Mouse (Mus musculus) small intestine, adult 2 months (tissue): Measurements from ENCODE around the gene Tgif2.

Experiments
- CTCF ChIP-seq: fragments of 200-500 bp; IDR thresholded peaks from 2 replicates; pipeline ENCODE4 v1.5.1; 2012; ENCODE audit warnings: low read depth, mild to moderate bottlenecking, control low read depth, inconsistent platforms, low read length, moderate library complexity, mixed read lengths; ENCODE audit not compliant: insufficient replicate concordance, insufficient read length; ENCODE audit errors: extremely low read depth
- POLR2A ChIP-seq: fragments of 200-500 bp; IDR thresholded peaks from 2 replicates; pipeline ENCODE4 v1.6.1; 2012; ENCODE audit warnings: low read depth, mild to moderate bottlenecking, control low read depth, inconsistent platforms, low read length, moderate library complexity

DNA sequence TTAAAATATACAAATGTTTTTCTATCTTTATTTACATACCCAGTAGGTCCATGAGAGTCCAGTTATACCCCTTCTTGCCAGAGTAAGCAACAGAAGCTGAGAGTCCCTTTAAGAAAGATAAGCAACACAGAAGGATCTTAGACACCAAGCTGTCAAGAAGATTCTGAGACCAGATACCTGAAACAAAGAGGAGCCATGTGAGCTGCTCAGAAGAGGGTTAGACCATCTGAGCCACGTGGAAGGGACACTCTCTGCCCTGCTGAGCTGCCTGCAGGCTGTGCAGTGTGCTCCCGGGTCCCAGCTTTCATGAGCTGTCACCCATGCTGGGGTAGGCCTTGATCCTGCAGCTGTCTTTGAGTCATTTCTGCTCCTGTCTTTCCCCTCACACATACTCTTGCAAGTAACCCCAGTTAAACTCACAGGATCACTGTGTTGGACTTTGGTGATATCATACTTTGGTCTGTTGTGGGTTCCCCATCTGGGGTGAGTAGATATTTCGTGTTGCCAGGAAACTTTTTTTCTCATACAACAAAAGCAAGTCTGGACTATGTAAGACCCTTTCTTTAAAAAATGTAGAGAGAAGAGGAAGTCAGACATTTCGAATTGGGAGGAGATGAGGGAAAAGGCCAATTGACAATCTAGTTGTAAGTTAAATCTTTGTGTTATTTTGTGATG lies 36.0 kb upstream of the Tgif2 start:
- no peak for TF ChIP-seq CTCF
- no peak for TF ChIP-seq POLR2A
